In genomic region chr6:54939631-54940030, GRCm38 (mm10) we compare ENCODE assay signal across 11 mouse cellular contexts. TPM values are rescaled to one million over a fixed set of nuclear protein-coding genes. Genes with fewer than 3 reads are reported as not detected.
DNase-seq lines count a peak whose midpoint lies in the region; ATAC-seq lines count a peak whose summit lies in the region.
"Had no signal": no experiment of that assay in that cellular context is flagged by ENCODE, and none has a peak within 500 bp of the region (broad histone marks: within the 10 kb centered on the region; RNA-seq: fewer than 3 reads in every experiment).

No protein-coding gene starts in this region.

- H3K27ac ChIP-seq in intestine, embryonic 16.5 days (ENCODE audit: low read length) = no peak overlapping the region
- H3K27ac ChIP-seq in intestine, embryonic 15.5 days = no peak overlapping the region
- H3K27ac ChIP-seq: forebrain, embryonic 15.5 days; midbrain, embryonic 15.5 days had no signal

- 0 out of 2 replicates have a peak, but pooled peaks cover 3% of the 10 kb centered on the region for H3K36me3 ChIP-seq in intestine, embryonic 16.5 days (ENCODE audit: control insufficient read depth, insufficient read depth, low read length)
- 0 out of 2 replicates have a peak, but pooled peaks cover 4% of the 10 kb centered on the region for H3K36me3 ChIP-seq in intestine, embryonic 15.5 days
- H3K36me3 ChIP-seq: forebrain, embryonic 15.5 days; midbrain, embryonic 15.5 days had no signal

- H3K4me2 ChIP-seq in intestine, embryonic 16.5 days (ENCODE audit: low read depth, low read length) = no peak overlapping the region
- no peak overlapping the region for H3K4me2 ChIP-seq in intestine, embryonic 15.5 days (replicated peaks)
- H3K4me2 ChIP-seq: forebrain, embryonic 15.5 days; midbrain, embryonic 15.5 days had no signal

- peaks cover 6% of the 10 kb centered on the region; the same call in 1 of the 2 replicates for H3K4me1 ChIP-seq in intestine, embryonic 16.5 days (ENCODE audit: control insufficient read depth, insufficient read depth, low read length)
- 0 out of 2 replicates have a peak, but pooled peaks cover 5% of the 10 kb centered on the region for H3K4me1 ChIP-seq in intestine, embryonic 15.5 days (replicated peaks)
- H3K4me1 ChIP-seq: forebrain, embryonic 15.5 days had no signal

- H3K9me3 ChIP-seq in intestine, embryonic 16.5 days (ENCODE audit: control insufficient read depth, low read length) = no peaks in the 10 kb centered on the region
- H3K9me3 ChIP-seq in intestine, embryonic 15.5 days = no peaks in the 10 kb centered on the region
- H3K9me3 ChIP-seq: forebrain, embryonic 15.5 days; midbrain, embryonic 15.5 days had no signal

- ATAC-seq in intestine, embryonic 16.5 days = 0 out of 2 replicates have a peak, but pooled peaks have one; percentile 11
- no peak for ATAC-seq in intestine, embryonic 15.5 days
- ATAC-seq in erythroblast, adult 5-6 weeks (replicated peaks; ENCODE audit: low FRiP score, poor library complexity, severe bottlenecking) = no peak
- ATAC-seq: forebrain, embryonic 15.5 days; midbrain, embryonic 15.5 days had no signal

- DNase-seq in adrenal gland, postnatal 36 days = peak; percentile 48 to 68
- peak; percentile 74 to 75 for DNase-seq in heart, postnatal 36 days
- DNase-seq in lung, postnatal 36 days = peak; percentile 86
- DNase-seq in neural tube, embryonic 10.5 days (ENCODE audit: extremely low spot score, low spot score) = no peak
- DNase-seq in layer of hippocampus, postnatal 36 days = no peak

- intact Hi-C loops in heart, postnatal 36 days (cut with DNase I) = loop anchor here (2.0 kb wide), 1 partner anchor 33 kb away; the partner anchor contains the start of gene Nod1

- no peak overlapping the region for H3K9ac ChIP-seq in intestine, embryonic 16.5 days (ENCODE audit: low read depth, low read length)
- no peak overlapping the region for H3K9ac ChIP-seq in intestine, embryonic 15.5 days
- H3K9ac ChIP-seq: forebrain, embryonic 15.5 days; midbrain, embryonic 15.5 days had no signal

- WGBS in intestine, embryonic 16.5 days = 65% methylated on average over 4 of the region's 4 CpGs
- 74% methylated on average over 4 of the region's 4 CpGs for WGBS in intestine, embryonic 15.5 days

- peaks cover 8% of the 10 kb centered on the region; the same call in 1 of the 2 replicates for H3K27me3 ChIP-seq in intestine, embryonic 16.5 days (replicated peaks; ENCODE audit: control insufficient read depth, insufficient read depth, low read length)
- H3K27me3 ChIP-seq in intestine, embryonic 15.5 days (replicated peaks) = peaks cover 14% of the 10 kb centered on the region; the same call in 1 of the 2 replicates
- H3K27me3 ChIP-seq: CH12.LX had no signal

- H3K4me3 ChIP-seq in intestine, embryonic 16.5 days (ENCODE audit: low read length) = no peak overlapping the region
- no peak overlapping the region for H3K4me3 ChIP-seq in intestine, embryonic 15.5 days (replicated peaks)
- H3K4me3 ChIP-seq: forebrain, embryonic 15.5 days; midbrain, embryonic 15.5 days had no signal

RNA-seq across cellular contexts. Expression of gene Nod1, which starts 32.8 kb away (rescaled TPM):
- polyA plus RNA-seq in intestine, embryonic 16.5 days (2015; fragmentation: Nextera tagmentation; extraction: Ambion mirVana) = 4.8 TPM in 2 replicates
- 4.8 and 5.5 TPM in 2 replicates for polyA plus RNA-seq in intestine, embryonic 15.5 days (2015; fragmentation: Nextera tagmentation; extraction: Ambion mirVana)
- total RNA-seq in adrenal gland, postnatal 36 days (2021) = 10 to 100 TPM in 1 of 2 experiments, 1 to 10 TPM in 1; 8.7 to 11.6 TPM
- 10 to 100 TPM; 19.8 to 21.2 TPM for total RNA-seq in heart, postnatal 36 days (2021)
- total RNA-seq in layer of hippocampus, postnatal 36 days (2021) = 1 to 10 TPM; 4.0 to 5.1 TPM
- total RNA-seq in erythroblast, adult 5-6 weeks (2015; ENCODE audit: low replicate concordance) = 1.5 and 16.9 TPM in 2 replicates
- 1.6 and 2.6 TPM in 2 replicates for total RNA-seq in erythroblast, adult 5-6 weeks (2017; ENCODE audit: low replicate concordance)

RNA-seq across cellular contexts. Expression of gene Ggct, which starts 53.1 kb away (rescaled TPM):
- polyA plus RNA-seq in intestine, embryonic 16.5 days (2015; fragmentation: Nextera tagmentation; extraction: Ambion mirVana) = 9.6 and 13.2 TPM in 2 replicates
- polyA plus RNA-seq in intestine, embryonic 15.5 days (2015; fragmentation: Nextera tagmentation; extraction: Ambion mirVana) = 8.2 and 10.7 TPM in 2 replicates
- 1 to 10 TPM; 4.7 to 9.5 TPM for total RNA-seq in adrenal gland, postnatal 36 days (2021)
- total RNA-seq in heart, postnatal 36 days (2021) = 10 to 100 TPM; 24.3 to 24.7 TPM
- 10 to 100 TPM; 34.7 to 39.0 TPM for total RNA-seq in layer of hippocampus, postnatal 36 days (2021)
- 0.63 and 0.96 TPM in 2 replicates for total RNA-seq in erythroblast, adult 5-6 weeks (2015; ENCODE audit: low replicate concordance)
- total RNA-seq in erythroblast, adult 5-6 weeks (2017; ENCODE audit: low replicate concordance) = 0.98 and 4.8 TPM in 2 replicates

Comparison
In these comparisons a context has a peak if more than half of its experiments do, and no peak if none do; other contexts are left out.
1. DNase-seq: peak in adrenal gland, postnatal 36 days (2 of 2), heart, postnatal 36 days (2 of 2) and lung, postnatal 36 days (single experiment); none in neural tube, embryonic 10.5 days (single experiment) and layer of hippocampus, postnatal 36 days (0 of 2).